Mouse (Mus musculus): Measurements from ENCODE around the gene Mgst3.

The Mgst3 gene

DNA sequence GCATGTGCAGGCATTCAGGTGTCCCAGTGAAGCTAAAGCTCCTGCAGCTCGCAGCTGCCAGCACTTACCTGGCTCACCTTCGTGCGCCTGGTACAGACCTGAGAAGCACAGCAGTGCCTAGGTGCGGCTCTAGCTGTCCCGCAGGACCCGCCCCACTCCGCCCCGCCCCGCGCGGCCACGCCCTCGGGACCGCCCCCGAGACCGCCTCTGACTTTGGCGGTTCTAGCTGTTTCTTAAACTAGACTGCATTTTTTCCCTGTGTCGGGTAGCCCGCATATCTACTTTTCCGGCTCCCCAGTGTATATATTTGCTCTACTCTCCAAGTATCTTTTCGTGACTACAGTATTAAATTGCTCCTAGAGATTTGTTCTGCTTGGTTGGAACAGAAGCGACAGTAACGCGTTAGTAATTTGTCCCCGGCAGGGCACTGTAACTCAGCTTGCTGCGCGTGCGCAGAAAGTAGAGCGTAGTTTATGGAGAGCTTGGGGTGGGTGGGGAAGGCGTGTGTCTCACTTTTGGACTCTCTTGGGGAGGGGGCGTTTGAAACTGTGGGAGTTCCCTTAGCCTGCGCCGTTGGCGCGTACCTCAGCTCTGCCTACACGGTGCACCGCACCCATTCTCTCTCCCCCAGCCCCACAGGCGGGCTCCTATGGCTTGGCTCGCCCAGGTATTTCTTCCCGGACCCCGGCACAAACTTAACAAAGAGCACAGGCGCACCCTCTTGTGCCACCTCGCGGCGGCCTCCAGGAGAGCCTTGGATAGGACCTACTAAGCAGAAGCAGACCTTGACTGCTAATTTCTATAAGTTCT lies at the start of gene Mgst3:
Mgst3 (minus strand) TSS at position 159 of the 810 bp plus-strand sequence.
- DNase-seq (ENCODE audit: low spot score in 2 of 2): peak; percentile 94 to 99

GRCm38 (mm10) chr1:167438231-167438885 lies 44.7 kb upstream of the Mgst3 start:
- DNase-seq (ENCODE audit: low spot score in 2 of 2): no peak

- no peak for DNase-seq (ENCODE audit: low spot score in 2 of 2)
Measured at GRCm38 (mm10) chr1:167437091-167437490, 43.5 kb upstream of the Mgst3 start.

- no peak for DNase-seq (ENCODE audit: low spot score in 2 of 2)
Measured at GRCm38 (mm10) chr1:167436186-167436975, 42.7 kb upstream of the Mgst3 start.

GRCm38 (mm10) chr1:167434931-167435330 lies 41.3 kb upstream of the Mgst3 start:
- DNase-seq (ENCODE audit: low spot score in 2 of 2): no peak

- no peak for DNase-seq (ENCODE audit: low spot score in 2 of 2)
Measured at GRCm38 (mm10) chr1:167430976-167431676, 37.5 kb upstream of the Mgst3 start.

DNA sequence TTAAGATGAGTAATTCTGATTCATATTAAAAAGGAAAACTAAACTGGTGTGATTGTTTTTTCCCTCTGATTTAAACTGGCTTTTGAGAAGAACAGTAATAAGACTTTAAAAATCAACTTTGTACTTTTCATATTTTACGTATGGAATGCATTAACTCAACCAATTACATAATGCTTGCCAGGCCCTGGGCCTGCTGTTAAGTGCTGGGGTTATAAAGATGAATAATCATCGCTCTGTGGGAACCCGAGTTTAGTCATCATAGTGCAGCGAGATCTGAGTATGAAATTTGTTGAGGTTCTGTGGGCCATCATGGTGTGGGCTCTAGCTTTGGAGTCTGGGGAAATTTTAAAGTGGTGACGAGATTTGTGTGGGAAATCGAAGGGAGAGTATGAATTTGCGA lies 33.0 kb upstream of the Mgst3 start:
- DNase-seq (ENCODE audit: low spot score in 2 of 2): no peak

- DNase-seq (ENCODE audit: low spot score in 2 of 2): no peak
Measured at GRCm38 (mm10) chr1:167425572-167425971, 31.9 kb upstream of the Mgst3 start.

GRCm38 (mm10) chr1:167422501-167423240 lies 29.0 kb upstream of the Mgst3 start:
- no peak for DNase-seq (ENCODE audit: low spot score in 2 of 2)

DNA sequence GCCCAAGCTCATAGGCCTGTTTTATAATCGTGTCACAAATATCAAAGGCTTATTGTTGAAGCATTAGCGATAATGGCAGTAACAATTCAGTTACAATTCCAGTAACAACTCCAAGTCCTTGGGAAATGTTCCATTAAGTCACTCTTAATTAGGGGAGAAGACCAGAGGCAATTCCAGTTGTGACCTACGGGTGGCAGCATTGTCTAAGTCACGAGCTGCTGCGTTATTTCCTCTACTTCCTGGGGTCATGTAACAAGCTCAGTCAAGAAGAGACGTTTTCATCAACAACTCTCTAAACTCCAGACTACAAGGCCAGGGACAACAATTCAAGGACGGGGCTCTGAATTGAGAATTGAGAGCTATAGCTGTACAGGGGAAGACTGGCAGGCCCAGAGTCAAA lies 21.2 kb upstream of the Mgst3 start:
- peak; percentile 18 to 50 for DNase-seq (ENCODE audit: low spot score in 2 of 2)

- DNase-seq (ENCODE audit: low spot score in 2 of 2): no peak
Measured at GRCm38 (mm10) chr1:167411991-167412715, 18.5 kb upstream of the Mgst3 start.

DNA sequence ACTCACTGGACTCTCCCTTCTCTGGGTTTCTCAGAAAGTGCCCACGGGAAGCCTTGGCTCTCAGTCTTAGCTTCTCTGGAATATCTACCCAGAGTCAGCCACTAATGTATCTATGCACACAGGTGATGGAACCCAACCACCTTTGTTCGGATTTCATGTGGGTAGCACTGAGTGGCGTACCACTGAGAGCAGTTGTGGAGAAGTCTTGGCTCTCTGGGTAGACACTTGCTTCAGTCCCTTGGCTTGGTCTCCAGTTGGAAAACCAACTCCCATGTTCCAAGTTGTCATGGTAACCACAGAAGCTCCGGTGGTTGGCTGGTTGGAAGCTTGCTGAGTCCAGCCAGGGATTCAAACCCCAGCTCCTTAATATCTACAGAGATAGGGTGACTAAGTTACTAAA lies 16.0 kb upstream of the Mgst3 start:
- no peak for DNase-seq (ENCODE audit: low spot score in 2 of 2)

DNA sequence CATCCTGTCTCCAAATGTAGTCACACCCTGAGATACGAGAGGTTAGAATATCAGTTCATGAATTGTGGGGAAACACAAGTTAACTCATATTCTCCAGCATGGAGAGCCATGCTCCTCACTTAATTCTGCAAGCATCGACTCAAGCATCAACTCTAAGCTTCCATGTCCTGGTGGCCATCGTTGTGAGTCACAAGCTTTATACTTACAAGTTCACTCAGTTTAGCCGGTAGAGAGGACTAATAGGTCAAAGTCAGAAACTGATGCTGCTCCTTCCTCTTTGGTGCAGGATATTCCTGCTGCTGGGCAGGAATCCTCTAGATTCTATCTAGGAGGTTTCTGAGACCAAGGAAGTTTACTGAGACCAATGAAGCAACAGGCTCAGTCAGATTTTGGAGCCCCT lies 11.6 kb upstream of the Mgst3 start:
- no peak for DNase-seq (ENCODE audit: low spot score in 2 of 2)

- DNase-seq (ENCODE audit: low spot score in 2 of 2): no peak
Measured at GRCm38 (mm10) chr1:167393281-167393680, 360 bp downstream of the Mgst3 start.

DNA sequence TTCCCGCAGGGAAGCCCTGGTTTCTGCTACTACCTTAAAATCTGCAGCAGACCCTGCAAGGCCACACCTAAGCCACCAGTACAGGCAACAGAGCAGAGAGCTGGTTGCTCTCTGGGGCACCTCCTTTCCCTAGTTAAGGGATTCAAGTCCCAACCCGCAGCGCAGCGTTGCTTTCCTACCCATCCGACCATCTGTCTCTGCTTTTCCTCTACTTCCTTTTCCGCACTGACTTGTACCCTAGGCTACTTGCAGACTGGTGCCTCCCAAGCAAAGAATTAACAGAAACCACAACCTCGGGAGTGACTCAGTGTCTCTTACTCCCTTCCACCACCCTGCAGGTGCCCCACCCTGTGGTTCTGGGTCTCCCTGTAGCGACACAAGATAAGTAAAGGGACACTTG lies 954 bp downstream of the Mgst3 start:
- peak in 1 of 2 experiments; percentile 49 for DNase-seq (ENCODE audit: low spot score in 2 of 2)

- DNase-seq (ENCODE audit: low spot score in 2 of 2): no peak
Measured at GRCm38 (mm10) chr1:167392031-167392640, 1.5 kb downstream of the Mgst3 start.

- DNase-seq (ENCODE audit: low spot score in 2 of 2): no peak
Measured at GRCm38 (mm10) chr1:167391241-167391640, 2.4 kb downstream of the Mgst3 start.

- DNase-seq (ENCODE audit: low spot score in 2 of 2): no peak
Measured at GRCm38 (mm10) chr1:167390381-167390780, 3.3 kb downstream of the Mgst3 start.

- DNase-seq (ENCODE audit: low spot score in 2 of 2): no peak
Measured at GRCm38 (mm10) chr1:167389584-167389983, 4.1 kb downstream of the Mgst3 start.

GRCm38 (mm10) chr1:167388571-167388970 lies 5.1 kb downstream of the Mgst3 start:
- DNase-seq (ENCODE audit: low spot score in 2 of 2): no peak

Data from urinary bladder, adult 18-20 months (tissue).